Mouse (Mus musculus) myocyte (in vitro differentiated cells): ENCODE results near the gene Lrrc8b. TPM values are rescaled to one million over a fixed set of nuclear protein-coding genes. Genes with fewer than 3 reads are reported as not detected.

Experiments
- H3K27me3 ChIP-seq: one replicate; pipeline ENCODE4 v1.6.1; 2011; ENCODE audit not compliant: control insufficient read depth, insufficient read depth, insufficient read length
- H3K36me3 ChIP-seq: one replicate; pipeline ENCODE4 v1.6.1; 2011; ENCODE audit not compliant: control insufficient read depth, insufficient read depth
- H3K4me2 ChIP-seq: one replicate; pipeline ENCODE4 v1.6.1; 2011; ENCODE audit warnings: low read depth, control low read depth
- H3K4me3 ChIP-seq: one replicate; pipeline ENCODE4 v1.5.1; 2011; ENCODE audit warnings: mild to moderate bottlenecking, control low read depth, moderate library complexity
- H3K79me2 ChIP-seq: one replicate; pipeline ENCODE4 v1.6.1; 2011; ENCODE audit not compliant: control insufficient read depth, insufficient read depth
- H3ac ChIP-seq: one replicate; pipeline ENCODE4 v1.6.1; 2011; ENCODE audit not compliant: control insufficient read depth, insufficient read length
- CEBPB ChIP-seq: IDR thresholded peaks from 2 replicates; pipeline ENCODE4 v1.6.1; 2011; ENCODE audit warnings: mild to moderate bottlenecking, moderate library complexity; ENCODE audit not compliant: poor library complexity, insufficient read depth, severe bottlenecking
- E2F4 ChIP-seq: IDR thresholded peaks from one replicate; pipeline ENCODE4 v1.6.1; 2011; ENCODE audit warnings: mild to moderate bottlenecking, control low read depth, moderate library complexity; ENCODE audit not compliant: insufficient read depth
- MAX ChIP-seq: IDR thresholded peaks from one replicate; pipeline ENCODE4 v1.6.1; 2011; ENCODE audit warnings: low read depth, mild to moderate bottlenecking, control low read depth
- MYOD1 ChIP-seq, 3 experiments: IDR thresholded peaks; one replicate each; pipeline ENCODE4 v1.6.1; 2011; ENCODE audit warnings: control low read depth in 2 of 3, low read depth in 2 of 3, mild to moderate bottlenecking in 2 of 3, moderate library complexity in 1 of 3; ENCODE audit not compliant: insufficient read length in 2 of 3, control insufficient read depth in 1 of 3
- MYOG ChIP-seq, 3 experiments: IDR thresholded peaks; one replicate each; pipeline ENCODE4 v1.6.1; 2011; ENCODE audit warnings: control low read depth in 2 of 3, low read depth in 2 of 3, mild to moderate bottlenecking in 2 of 3; ENCODE audit not compliant: insufficient read length in 2 of 3, control insufficient read depth in 1 of 3, insufficient read depth in 1 of 3
- POLR2A ChIP-seq: IDR thresholded peaks from one replicate; pipeline ENCODE4 v1.6.1; 2011; ENCODE audit warnings: low read depth, mild to moderate bottlenecking, control low read depth, moderate library complexity; ENCODE audit not compliant: insufficient read length
- POLR2AphosphoS2 ChIP-seq: IDR thresholded peaks from one replicate; pipeline ENCODE4 v1.6.1; 2011; ENCODE audit warnings: low read depth, control low read depth; ENCODE audit not compliant: insufficient read length
- REST ChIP-seq: IDR thresholded peaks from one replicate; pipeline ENCODE4 v1.6.1; 2011; ENCODE audit warnings: mild to moderate bottlenecking, control low read depth, moderate library complexity; ENCODE audit not compliant: insufficient read depth, insufficient read length
- SRF ChIP-seq: IDR thresholded peaks from one replicate; pipeline ENCODE4 v1.6.1; 2011; ENCODE audit warnings: low read depth; ENCODE audit not compliant: control insufficient read depth, insufficient read length
- TCF12 ChIP-seq: IDR thresholded peaks from one replicate; pipeline ENCODE4 v1.6.1; 2011; ENCODE audit warnings: mild to moderate bottlenecking, control low read depth; ENCODE audit not compliant: poor library complexity, insufficient read depth, severe bottlenecking
- TCF3 ChIP-seq: IDR thresholded peaks from one replicate; pipeline ENCODE4 v1.6.1; 2011; ENCODE audit warnings: low read depth, control low read depth; ENCODE audit not compliant: insufficient read length
- USF1 ChIP-seq: IDR thresholded peaks from one replicate; pipeline ENCODE4 v1.6.1; 2011; ENCODE audit warnings: low read depth, mild to moderate bottlenecking, control low read depth, moderate library complexity
- polyA plus RNA-seq: library from polyadenylated mRNA; unstranded; fragments of >200 nt; fragmentation: generic; extraction: Trizol; gene quantifications from one replicate; pipeline ENCODE4 v1.2.1, GENCODE M21; 2012; ENCODE audit warnings: missing spikeins

Gene Lrrc8b
- polyA plus RNA-seq, 1 experiment: 4.4 TPM

DNA sequence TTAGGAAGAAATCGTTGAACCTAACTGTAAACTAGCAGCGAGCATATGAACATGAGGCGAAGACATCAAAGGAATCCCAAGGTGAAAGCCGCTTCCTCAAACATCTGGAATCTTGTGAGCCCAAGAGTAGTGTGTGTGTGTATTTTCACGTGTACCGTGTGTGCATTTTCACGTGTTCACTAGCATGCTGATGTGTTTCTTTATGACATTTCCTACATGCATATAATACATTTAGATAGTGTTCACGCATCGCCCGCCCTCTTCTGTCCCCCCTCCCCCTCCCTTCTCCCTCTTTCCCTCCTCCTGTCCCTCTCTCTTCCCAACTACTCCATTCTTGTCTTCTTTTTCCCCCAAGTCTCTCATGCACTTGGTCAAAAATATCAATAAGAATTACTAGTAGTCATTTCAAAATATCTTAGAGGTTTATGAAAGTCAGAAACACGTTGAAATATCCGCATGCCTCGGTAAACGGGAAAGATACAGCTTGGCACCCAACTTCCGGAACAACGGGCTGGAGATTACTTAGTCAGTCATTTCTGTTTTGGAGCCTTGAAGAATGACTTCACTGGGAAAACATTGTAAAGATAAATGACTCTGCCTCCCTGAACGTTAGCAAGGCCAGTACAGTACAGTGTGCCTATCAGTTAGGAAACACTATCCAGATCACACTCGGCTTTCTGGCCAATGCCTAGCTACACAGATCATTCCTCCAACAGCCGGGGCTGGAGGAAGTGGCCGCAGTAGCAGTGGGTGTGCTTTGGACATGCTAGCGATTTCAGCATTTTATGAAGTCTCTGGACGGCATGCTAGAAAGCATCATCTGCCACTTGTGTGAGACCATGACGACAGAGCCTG lies 112.1 kb downstream of the Lrrc8b start:
- TF ChIP-seq REST (no peak), MYOD1 (IDR thresholded peaks at IDR 0.05; ENCODE audit: control insufficient read depth in 1 of 3, insufficient read length in 2 of 3, low read depth in 2 of 3) (no peak), POLR2AphosphoS2 (no peak), TCF3 (no peak), CEBPB (no peak), TCF12 (no peak), E2F4 (no peak), USF1 (no peak), MAX (no peak), MYOG (IDR thresholded peaks at IDR 0.05; ENCODE audit: control insufficient read depth in 1 of 3, insufficient read depth in 1 of 3, insufficient read length in 2 of 3, low read depth in 2 of 3) (no peak), SRF (no peak), POLR2A (no peak)
- Histone ChIP-seq H3K36me3 (peaks cover 5% of the 10 kb centered on the region), H3K4me2 (no peak overlapping the region), H3K27me3 (no peaks in the 10 kb centered on the region), H3K4me3 (no peak overlapping the region), H3K79me2 (peaks cover 13% of the 10 kb centered on the region), H3ac (no peak overlapping the region)

DNA sequence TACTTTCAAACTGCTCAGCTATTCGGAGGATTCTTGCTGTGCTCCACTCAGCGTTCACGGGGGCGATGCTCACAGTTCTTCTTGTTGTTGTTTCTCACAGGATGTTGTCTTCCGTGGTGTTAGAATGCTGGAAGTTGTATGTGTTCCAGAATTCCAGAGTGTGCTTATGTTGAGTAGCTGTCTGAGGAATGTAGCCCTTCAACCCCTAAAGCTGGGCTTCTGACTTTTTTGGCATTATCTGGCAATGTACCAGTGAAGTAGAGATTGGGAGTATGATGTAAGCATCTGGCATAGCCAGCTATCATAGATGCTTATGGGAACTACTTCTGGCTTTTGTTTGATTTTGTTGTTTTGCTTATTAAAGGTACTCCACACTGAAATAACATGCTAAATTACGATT lies 115.0 kb downstream of the Lrrc8b start:
- Histone ChIP-seq H3K4me2 (no peak overlapping the region), H3K79me2 (peaks cover 7% of the 10 kb centered on the region), H3ac (no peak overlapping the region), H3K27me3 (no peaks in the 10 kb centered on the region), H3K4me3 (no peak overlapping the region), H3K36me3 (no peaks in the 10 kb centered on the region)
- TF ChIP-seq MYOG (IDR thresholded peaks at IDR 0.05; ENCODE audit: control insufficient read depth in 1 of 3, insufficient read depth in 1 of 3, insufficient read length in 2 of 3, low read depth in 2 of 3): no peak
- no peak for TF ChIP-seq TCF12
- no peak for TF ChIP-seq USF1
- no peak for TF ChIP-seq TCF3
- no peak for TF ChIP-seq POLR2A
- no peak for TF ChIP-seq REST
- no peak for TF ChIP-seq SRF
- TF ChIP-seq MAX: no peak
- TF ChIP-seq POLR2AphosphoS2: no peak
- no peak for TF ChIP-seq CEBPB
- no peak for TF ChIP-seq MYOD1 (IDR thresholded peaks at IDR 0.05; ENCODE audit: control insufficient read depth in 1 of 3, insufficient read length in 2 of 3, low read depth in 2 of 3)
- TF ChIP-seq E2F4: no peak

DNA sequence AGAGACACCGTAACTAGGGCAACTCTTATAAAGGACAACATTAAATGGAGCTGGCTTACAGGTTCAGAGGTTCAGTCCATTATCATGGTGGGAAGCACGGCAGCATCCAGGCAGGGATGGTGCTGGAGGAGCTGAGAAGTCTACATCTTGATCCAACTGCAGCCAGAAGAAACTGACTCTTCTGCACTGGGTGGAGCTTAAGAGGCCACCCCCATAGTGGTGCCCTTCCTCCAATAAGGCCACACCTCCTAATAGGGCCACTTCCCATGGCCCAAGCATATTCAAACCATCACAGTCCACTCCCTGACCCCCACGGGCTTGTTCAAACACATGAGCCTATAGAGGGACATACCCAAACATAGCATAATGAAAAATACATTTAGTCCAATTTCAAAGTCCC lies 119.6 kb downstream of the Lrrc8b start:
- peaks cover 4% of the 10 kb centered on the region for H3K79me2 ChIP-seq
- peaks cover under 1% of the 10 kb centered on the region for H3K36me3 ChIP-seq
- no peaks in the 10 kb centered on the region for H3K27me3 ChIP-seq
- no peak overlapping the region for H3ac ChIP-seq
- no peak overlapping the region for H3K4me3 ChIP-seq
- H3K4me2 ChIP-seq: no peak overlapping the region
- no peak for TF ChIP-seq E2F4
- TF ChIP-seq TCF3: no peak
- no peak for TF ChIP-seq CEBPB
- TF ChIP-seq TCF12: no peak
- TF ChIP-seq POLR2AphosphoS2: no peak
- no peak for TF ChIP-seq MYOG (IDR thresholded peaks at IDR 0.05; ENCODE audit: control insufficient read depth in 1 of 3, insufficient read depth in 1 of 3, insufficient read length in 2 of 3, low read depth in 2 of 3)
- TF ChIP-seq MAX: no peak

DNA sequence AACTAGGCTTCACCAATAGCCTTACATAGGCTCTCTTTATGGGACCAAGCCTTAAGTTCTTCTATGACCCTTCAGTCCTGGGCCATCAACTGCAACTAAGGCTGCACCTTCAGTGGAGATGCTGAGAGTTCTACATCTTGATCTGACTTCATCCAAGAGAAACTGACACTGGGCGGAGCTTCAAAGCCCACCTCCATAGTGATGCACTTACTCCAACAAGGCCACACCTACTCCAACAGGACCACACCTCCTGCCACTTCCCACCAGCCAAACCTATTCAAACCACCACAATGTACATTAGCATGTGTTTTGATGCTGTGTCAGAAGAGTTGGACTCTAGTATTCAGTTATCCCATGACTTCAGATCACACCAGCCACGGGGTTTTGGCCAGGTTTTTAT lies 120.6 kb downstream of the Lrrc8b start:
- no peak overlapping the region for H3ac ChIP-seq
- TF ChIP-seq MAX (no peak), TCF3 (no peak), SRF (no peak), CEBPB (no peak), POLR2A (no peak), POLR2AphosphoS2 (no peak), TCF12 (no peak), USF1 (no peak)

DNA sequence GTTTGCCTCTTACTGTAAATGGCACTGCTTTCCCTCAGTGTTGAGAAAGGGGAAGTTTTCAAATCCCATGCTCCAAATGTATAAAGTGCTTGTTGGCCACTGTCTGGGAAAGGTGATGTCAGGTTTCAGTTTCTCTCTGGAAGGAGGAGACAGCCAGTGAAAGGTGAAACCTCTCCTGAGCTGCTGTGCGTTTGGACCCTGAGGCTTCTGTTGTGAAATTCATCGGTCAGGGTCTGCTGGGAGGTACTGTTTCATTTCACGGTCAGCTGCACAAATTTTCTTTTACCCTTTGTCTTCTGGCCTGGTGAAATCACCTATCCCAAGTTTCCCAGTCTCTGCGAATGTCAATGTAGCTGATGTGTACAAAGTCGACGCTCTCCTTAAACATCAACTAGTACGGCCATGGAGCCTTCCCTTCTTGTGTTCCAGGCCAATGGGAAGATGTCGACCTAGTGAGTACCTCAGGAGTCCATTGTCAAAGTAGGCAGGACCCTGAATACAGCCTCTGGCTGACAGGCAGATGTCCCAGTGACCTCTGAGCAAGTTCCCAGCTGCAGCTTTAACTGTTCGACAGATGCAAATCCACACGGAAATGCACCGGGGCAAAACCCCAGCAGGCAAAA lies 121.6 kb downstream of the Lrrc8b start:
- H3K36me3 ChIP-seq: peaks cover 9% of the 10 kb centered on the region
- H3K4me2 ChIP-seq: no peak overlapping the region
- H3K4me3 ChIP-seq: no peak overlapping the region
- TF ChIP-seq USF1: no peak
- TF ChIP-seq SRF: no peak
- no peak for TF ChIP-seq MYOG (IDR thresholded peaks at IDR 0.05; ENCODE audit: control insufficient read depth in 1 of 3, insufficient read depth in 1 of 3, insufficient read length in 2 of 3, low read depth in 2 of 3)
- TF ChIP-seq POLR2A: no peak
- no peak for TF ChIP-seq TCF3
- H3K79me2 ChIP-seq: no peaks in the 10 kb centered on the region
- H3ac ChIP-seq: no peak overlapping the region
- no peaks in the 10 kb centered on the region for H3K27me3 ChIP-seq

More for the DNA sequence above, 120.6 kb downstream of the Lrrc8b start:
- Histone ChIP-seq H3K4me2 (no peak overlapping the region), H3K4me3 (no peak overlapping the region), H3K27me3 (no peaks in the 10 kb centered on the region), H3K79me2 (no peaks in the 10 kb centered on the region), H3K36me3 (peaks cover 9% of the 10 kb centered on the region)

Other genes with a start within 250 kb of the Lrrc8b start
- gene Gbp10, start 176.2 kb upstream of the Lrrc8b start, polyA plus RNA-seq: 0.42 TPM
- 0.68 TPM for gene Gm43302, start 122.1 kb upstream of the Lrrc8b start, polyA plus RNA-seq
- 0.05 TPM for gene Gbp6, start 122.1 kb upstream of the Lrrc8b start, polyA plus RNA-seq
- gene Lrrc8c, start 103.6 kb downstream of the Lrrc8b start, polyA plus RNA-seq: 7.9 TPM